Mouse (Mus musculus) heart, postnatal 0 days (tissue): ENCODE measurements around the gene Cmip.

Experiments used
- CTCF ChIP-seq: IDR thresholded peaks from 2 replicates; pipeline ENCODE4 v1.5.1; 2016; ENCODE audit warnings: antibody characterized with exemption, control low read depth, low read depth
- EP300 ChIP-seq: IDR thresholded peaks from 2 replicates; pipeline ENCODE4 v1.6.1; 2016; ENCODE audit warnings: antibody characterized with exemption, low read depth

GRCm38 (mm10) chr8:117372070-117372469 is 115.2 kb downstream of the Cmip start:
- no peak for TF ChIP-seq CTCF
- TF ChIP-seq EP300 = no peak
